Mouse (Mus musculus): Measurements from ENCODE around the gene Msi2.
A peak's percentile ranks its signal among the peaks of the same experiment; 100 is the strongest.

The Msi2 gene

GRCm38 (mm10) chr11:88570715-88571202, 147.6 kb downstream of the Msi2 start:
- H3K4me1 ChIP-seq (replicated peaks; ENCODE audit: low read depth, low read length) = peaks cover 82% of the 10 kb centered on the region
- H3K27me3 ChIP-seq (ENCODE audit: insufficient read depth, low read length) = no peaks in the 10 kb centered on the region
- no peak overlapping the region for H3K4me3 ChIP-seq (replicated peaks; ENCODE audit: low read length)
- H3K9me3 ChIP-seq (ENCODE audit: low read length) = no peaks in the 10 kb centered on the region
- H3K36me3 ChIP-seq (ENCODE audit: insufficient read depth, low read length) = peaks cover 28% of the 10 kb centered on the region
- TF ChIP-seq NANOG (IDR thresholded peaks at IDR 0.05; ENCODE audit: borderline replicate concordance, low read length) = no peak

- Histone ChIP-seq H3K4me3 (replicated peaks; ENCODE audit: low read length) (no peak overlapping the region), H3K36me3 (ENCODE audit: insufficient read depth, low read length) (peaks cover 20% of the 10 kb centered on the region), H3K4me1 (replicated peaks; ENCODE audit: low read depth, low read length) (peaks cover 81% of the 10 kb centered on the region), H3K27me3 (ENCODE audit: insufficient read depth, low read length) (no peaks in the 10 kb centered on the region), H3K9me3 (ENCODE audit: low read length) (no peaks in the 10 kb centered on the region)
- TF ChIP-seq POU5F1 (IDR thresholded peaks at IDR 0.05; ENCODE audit: borderline replicate concordance, low read length) (no peak), NANOG (IDR thresholded peaks at IDR 0.05; ENCODE audit: borderline replicate concordance, low read length) (no peak), CTCF (conservative IDR thresholded peaks at IDR 0.05; ENCODE audit: low read length) (no peak)
These were observed 151.4 kb downstream of the Msi2 start for GRCm38 (mm10) chr11:88566613-88567606.

DNA sequence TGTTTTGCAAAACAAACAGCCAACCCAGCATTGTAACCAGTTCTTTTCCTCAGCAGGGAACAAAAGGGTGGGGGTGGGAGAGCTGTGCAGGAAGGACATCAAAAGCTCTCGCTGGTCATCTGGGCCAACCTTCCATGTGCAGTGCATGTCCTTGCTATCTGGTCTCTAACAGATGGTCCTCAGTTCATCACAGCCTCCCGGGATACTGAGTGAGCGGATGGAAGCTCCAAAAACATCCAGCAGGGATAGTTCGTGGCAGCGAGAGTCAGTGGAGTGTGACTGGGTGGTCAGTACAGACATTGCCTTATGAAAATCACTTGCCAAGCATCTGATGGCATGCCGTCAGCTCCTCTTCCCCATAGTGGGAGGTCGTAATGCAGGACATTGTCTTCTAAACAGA, 153.5 kb downstream of the Msi2 start:
- no peaks in the 10 kb centered on the region for H3K9me3 ChIP-seq (ENCODE audit: low read length)
- peaks cover 23% of the 10 kb centered on the region for H3K36me3 ChIP-seq (ENCODE audit: insufficient read depth, low read length)

DNA sequence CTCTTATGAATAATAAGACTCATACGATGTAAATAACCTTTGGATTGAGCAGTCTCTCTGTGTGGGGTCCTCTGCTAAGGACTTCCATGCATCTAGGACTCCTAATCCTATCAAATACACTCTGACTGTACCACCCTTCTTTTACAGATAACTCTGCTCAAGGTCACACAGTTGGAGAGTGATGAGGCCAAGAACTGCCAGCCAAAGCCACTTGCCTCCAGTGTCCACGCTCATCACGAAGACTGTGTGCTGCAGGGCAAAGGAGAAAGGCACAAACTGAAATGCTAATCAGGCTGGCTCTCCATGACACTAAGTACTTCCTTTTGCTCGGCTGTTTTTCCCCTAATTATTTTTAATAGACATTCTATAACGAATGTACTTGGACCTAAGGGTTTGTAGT, 153.9 kb downstream of the Msi2 start:
- no peak for TF ChIP-seq CTCF (conservative IDR thresholded peaks at IDR 0.05; ENCODE audit: low read length)
- no peaks in the 10 kb centered on the region for H3K27me3 ChIP-seq (ENCODE audit: insufficient read depth, low read length)
- H3K4me3 ChIP-seq (replicated peaks; ENCODE audit: low read length) = no peak overlapping the region
- no peaks in the 10 kb centered on the region for H3K9me3 ChIP-seq (ENCODE audit: low read length)
- H3K36me3 ChIP-seq (ENCODE audit: insufficient read depth, low read length) = peaks cover 23% of the 10 kb centered on the region
- H3K4me1 ChIP-seq (replicated peaks; ENCODE audit: low read depth, low read length) = peaks cover 95% of the 10 kb centered on the region

More for the DNA sequence above, 153.5 kb downstream of the Msi2 start:
- Histone ChIP-seq H3K4me3 (replicated peaks; ENCODE audit: low read length) (no peak overlapping the region), H3K27me3 (ENCODE audit: insufficient read depth, low read length) (no peaks in the 10 kb centered on the region), H3K4me1 (replicated peaks; ENCODE audit: low read depth, low read length) (peaks cover 95% of the 10 kb centered on the region)
- TF ChIP-seq POU5F1 (IDR thresholded peaks at IDR 0.05; ENCODE audit: borderline replicate concordance, low read length) (no peak), CTCF (conservative IDR thresholded peaks at IDR 0.05; ENCODE audit: low read length) (no peak), NANOG (IDR thresholded peaks at IDR 0.05; ENCODE audit: borderline replicate concordance, low read length) (no peak)

- Histone ChIP-seq H3K4me3 (replicated peaks; ENCODE audit: low read length) (peak overlapping the region; percentile 59), H3K9me3 (ENCODE audit: low read length) (no peaks in the 10 kb centered on the region), H3K36me3 (ENCODE audit: insufficient read depth, low read length) (peaks cover 15% of the 10 kb centered on the region), H3K27me3 (ENCODE audit: insufficient read depth, low read length) (no peaks in the 10 kb centered on the region), H3K4me1 (replicated peaks; ENCODE audit: low read depth, low read length) (peaks cover 91% of the 10 kb centered on the region)
- TF ChIP-seq POU5F1 (IDR thresholded peaks at IDR 0.05; ENCODE audit: borderline replicate concordance, low read length) (no peak), NANOG (IDR thresholded peaks at IDR 0.05; ENCODE audit: borderline replicate concordance, low read length) (no peak), CTCF (conservative IDR thresholded peaks at IDR 0.05; ENCODE audit: low read length) (no peak)
These were observed 157.1 kb downstream of the Msi2 start for GRCm38 (mm10) chr11:88561191-88561590.

- TF ChIP-seq CTCF (conservative IDR thresholded peaks at IDR 0.05; ENCODE audit: low read length) (no peak), NANOG (IDR thresholded peaks at IDR 0.05; ENCODE audit: borderline replicate concordance, low read length) (no peak), POU5F1 (IDR thresholded peaks at IDR 0.05; ENCODE audit: borderline replicate concordance, low read length) (no peak)
- Histone ChIP-seq H3K36me3 (ENCODE audit: insufficient read depth, low read length) (peaks cover 15% of the 10 kb centered on the region), H3K4me1 (replicated peaks; ENCODE audit: low read depth, low read length) (peaks cover 92% of the 10 kb centered on the region), H3K27me3 (ENCODE audit: insufficient read depth, low read length) (no peaks in the 10 kb centered on the region), H3K4me3 (replicated peaks; ENCODE audit: low read length) (peak overlapping the region; percentile 59), H3K9me3 (ENCODE audit: low read length) (no peaks in the 10 kb centered on the region)
These were observed 157.7 kb downstream of the Msi2 start for GRCm38 (mm10) chr11:88560634-88561033.

DNA sequence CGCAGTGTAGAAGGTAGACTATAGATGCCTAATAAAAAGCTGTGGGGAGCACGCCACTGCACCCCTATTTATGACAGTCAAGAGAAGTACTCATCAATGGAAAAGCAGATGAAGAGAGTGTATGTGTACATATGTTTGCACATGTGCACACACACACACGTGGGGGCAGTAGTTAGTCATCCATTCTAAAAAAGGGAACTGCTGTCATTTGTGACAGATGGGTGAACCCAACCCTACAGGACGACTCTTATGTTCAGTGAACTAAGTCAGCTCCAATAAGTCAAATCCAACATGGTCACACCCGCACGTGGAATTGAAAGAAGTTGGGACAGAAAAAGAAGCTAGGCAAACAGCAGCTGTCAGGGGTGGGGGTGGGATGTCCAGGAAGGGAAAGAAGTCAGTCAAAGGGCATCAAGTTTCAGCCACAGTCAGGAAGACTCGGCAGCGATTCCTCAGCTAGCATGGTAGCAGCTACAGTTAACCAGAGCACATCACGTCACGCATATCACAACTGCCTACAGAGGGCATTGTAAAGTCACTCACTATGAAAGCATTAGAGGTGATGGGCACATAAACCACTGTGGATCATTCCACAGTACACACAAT, 158.8 kb downstream of the Msi2 start:
- Histone ChIP-seq H3K4me3 (replicated peaks; ENCODE audit: low read length) (no peak overlapping the region), H3K4me1 (replicated peaks; ENCODE audit: low read depth, low read length) (peaks cover 92% of the 10 kb centered on the region), H3K9me3 (ENCODE audit: low read length) (no peaks in the 10 kb centered on the region), H3K27me3 (ENCODE audit: insufficient read depth, low read length) (no peaks in the 10 kb centered on the region), H3K36me3 (ENCODE audit: insufficient read depth, low read length) (peaks cover 9% of the 10 kb centered on the region; the same call in 1 of the 2 replicates)
- TF ChIP-seq CTCF (conservative IDR thresholded peaks at IDR 0.05; ENCODE audit: low read length) (no peak), NANOG (IDR thresholded peaks at IDR 0.05; ENCODE audit: borderline replicate concordance, low read length) (no peak), POU5F1 (IDR thresholded peaks at IDR 0.05; ENCODE audit: borderline replicate concordance, low read length) (no peak)

DNA sequence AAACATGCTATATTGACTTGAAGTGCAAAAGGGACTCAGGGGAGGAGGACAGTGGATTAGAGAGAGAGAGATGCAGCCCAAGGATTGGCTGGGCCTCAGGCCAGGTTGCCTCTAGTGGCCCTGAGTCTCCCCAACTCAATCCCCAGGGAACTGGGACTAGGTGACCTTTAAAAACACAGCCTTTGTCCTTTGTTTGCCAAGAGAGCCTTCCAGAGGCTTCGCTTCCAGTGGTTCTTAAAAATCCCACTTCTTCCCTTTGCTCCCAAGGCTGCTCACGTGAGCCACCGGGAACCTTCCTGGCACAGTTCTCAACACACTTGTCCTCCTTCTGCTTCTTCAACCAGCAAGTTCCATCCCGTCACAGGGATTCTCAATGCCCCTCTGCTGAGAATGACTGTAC, 159.6 kb downstream of the Msi2 start:
- Histone ChIP-seq H3K27me3 (ENCODE audit: insufficient read depth, low read length) (no peaks in the 10 kb centered on the region), H3K4me3 (replicated peaks; ENCODE audit: low read length) (peak overlapping the region; percentile 29; the same call in 1 of the 2 replicates), H3K36me3 (ENCODE audit: insufficient read depth, low read length) (peaks cover 13% of the 10 kb centered on the region; the same call in 1 of the 2 replicates), H3K4me1 (replicated peaks; ENCODE audit: low read depth, low read length) (peaks cover 93% of the 10 kb centered on the region), H3K9me3 (ENCODE audit: low read length) (no peaks in the 10 kb centered on the region)
- TF ChIP-seq CTCF (conservative IDR thresholded peaks at IDR 0.05; ENCODE audit: low read length) (no peak), POU5F1 (IDR thresholded peaks at IDR 0.05; ENCODE audit: borderline replicate concordance, low read length) (no peak), NANOG (IDR thresholded peaks at IDR 0.05; ENCODE audit: borderline replicate concordance, low read length) (no peak)

Data from E14TG2a.4 (cell line).